Mouse (Mus musculus): Measurements from ENCODE around the gene Ttc9c.
"Not testable (repeated sequence)": the region's sequence is repeated elsewhere in the genome, so short reads cannot be mapped to it uniquely, and the experiment has no call there.

The Ttc9c gene

GRCm38 (mm10) chr19:8818801-8819595, at the start of gene Ttc9c:
TSS of gene Ttc9c (minus strand) at chr19:8819333.
- peak; percentile 83 for ATAC-seq (ENCODE audit: low TSS enrichment)

- peak; percentile 90 for ATAC-seq (ENCODE audit: low TSS enrichment)
These were observed 45.1 kb upstream of the Ttc9c start for GRCm38 (mm10) chr19:8864265-8864664.

GRCm38 (mm10) chr19:8859018-8859417, 39.9 kb upstream of the Ttc9c start:
- ATAC-seq (ENCODE audit: low TSS enrichment), result 0 out of 2 replicates have a peak, but pooled peaks have one; percentile 55

- ATAC-seq (ENCODE audit: low TSS enrichment), result no peak
These were observed 38.6 kb upstream of the Ttc9c start for GRCm38 (mm10) chr19:8857689-8858088.

GRCm38 (mm10) chr19:8853117-8853516, 34.0 kb upstream of the Ttc9c start:
- ATAC-seq (ENCODE audit: low TSS enrichment), result peak; percentile 47

GRCm38 (mm10) chr19:8852236-8852928, 33.2 kb upstream of the Ttc9c start:
- peak; percentile 79 for ATAC-seq (ENCODE audit: low TSS enrichment)

GRCm38 (mm10) chr19:8851639-8852038, 32.5 kb upstream of the Ttc9c start:
- no peak for ATAC-seq (ENCODE audit: low TSS enrichment)

- no peak for ATAC-seq (ENCODE audit: low TSS enrichment)
These were observed 31.3 kb upstream of the Ttc9c start, which contains the start of gene Lrrn4cl for GRCm38 (mm10) chr19:8850402-8850901. TSS of gene Lrrn4cl (plus strand) at chr19:8850768.

GRCm38 (mm10) chr19:8848356-8848755, 29.2 kb upstream of the Ttc9c start:
- ATAC-seq (ENCODE audit: low TSS enrichment), result no peak

- no peak for ATAC-seq (ENCODE audit: low TSS enrichment)
These were observed 25.4 kb upstream of the Ttc9c start for GRCm38 (mm10) chr19:8844371-8845129.

GRCm38 (mm10) chr19:8842961-8843360, 23.8 kb upstream of the Ttc9c start:
- ATAC-seq (ENCODE audit: low TSS enrichment), result no peak

GRCm38 (mm10) chr19:8841012-8841411, 21.9 kb upstream of the Ttc9c start:
- ATAC-seq (ENCODE audit: low TSS enrichment), result no peak

- ATAC-seq (ENCODE audit: low TSS enrichment), result peak; percentile 44
These were observed 21.0 kb upstream of the Ttc9c start for GRCm38 (mm10) chr19:8839908-8840791.

- peak; percentile 70 for ATAC-seq (ENCODE audit: low TSS enrichment)
These were observed 20.2 kb upstream of the Ttc9c start, which contains the start of gene Gng3 for GRCm38 (mm10) chr19:8839103-8839907. TSS of gene Gng3 (minus strand) at chr19:8839194.

GRCm38 (mm10) chr19:8838041-8838730, 19.1 kb upstream of the Ttc9c start:
- ATAC-seq (ENCODE audit: low TSS enrichment), result no peak

- ATAC-seq (ENCODE audit: low TSS enrichment), result peak; percentile 47
These were observed 18.2 kb upstream of the Ttc9c start, which contains the start of gene Bscl2 for GRCm38 (mm10) chr19:8837251-8837791. TSS of gene Bscl2 (plus strand) at chr19:8837467.

GRCm38 (mm10) chr19:8836327-8836726, 17.2 kb upstream of the Ttc9c start:
- ATAC-seq (ENCODE audit: low TSS enrichment), result not testable (repeated sequence)

- ATAC-seq (ENCODE audit: low TSS enrichment), result no peak
These were observed 13.8 kb upstream of the Ttc9c start for GRCm38 (mm10) chr19:8832971-8833370.

- 0 out of 2 replicates have a peak, but pooled peaks have one; percentile 43 for ATAC-seq (ENCODE audit: low TSS enrichment)
These were observed 12.1 kb upstream of the Ttc9c start for GRCm38 (mm10) chr19:8831262-8831661.

Measured in frontal cortex, adult (tissue).